Mouse (Mus musculus) cerebellum, postnatal 10 days (tissue): ENCODE data around the gene Slc44a4.
A peak's percentile ranks its signal among the peaks of the same experiment; 100 is the strongest.
"Not testable (repeated sequence)": the region's sequence is repeated elsewhere in the genome, so short reads cannot be mapped to it uniquely, and the experiment has no call there.

Experiments
- DNase-seq, 2 experiments: peaks; one replicate each; pipeline ENCODE4 v3.0.0; 2021; ENCODE audit warnings: mixed read lengths in 2 of 2

Slc44a4 gene

DNA sequence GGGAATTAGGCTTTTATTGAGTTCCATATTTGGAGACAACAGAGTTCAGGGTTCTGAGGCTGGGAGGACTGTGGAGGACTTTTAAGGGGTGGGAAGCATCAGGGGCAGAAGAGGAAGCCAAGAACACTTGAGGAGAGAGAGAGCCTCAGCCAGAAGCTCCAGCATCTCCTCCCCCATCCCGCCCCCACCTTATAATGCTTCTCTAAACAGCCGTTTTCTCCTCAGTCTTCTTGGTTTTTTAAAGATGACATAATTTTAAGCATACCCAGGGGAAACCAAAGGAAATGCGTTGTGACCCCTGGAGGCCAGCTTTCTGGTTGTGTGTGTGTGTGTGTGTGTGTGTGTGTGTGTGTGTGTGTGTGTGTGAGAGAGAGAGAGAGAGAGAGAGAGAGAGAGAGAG lies 47.9 kb downstream of the Slc44a4 start:
- no peak for DNase-seq

DNA sequence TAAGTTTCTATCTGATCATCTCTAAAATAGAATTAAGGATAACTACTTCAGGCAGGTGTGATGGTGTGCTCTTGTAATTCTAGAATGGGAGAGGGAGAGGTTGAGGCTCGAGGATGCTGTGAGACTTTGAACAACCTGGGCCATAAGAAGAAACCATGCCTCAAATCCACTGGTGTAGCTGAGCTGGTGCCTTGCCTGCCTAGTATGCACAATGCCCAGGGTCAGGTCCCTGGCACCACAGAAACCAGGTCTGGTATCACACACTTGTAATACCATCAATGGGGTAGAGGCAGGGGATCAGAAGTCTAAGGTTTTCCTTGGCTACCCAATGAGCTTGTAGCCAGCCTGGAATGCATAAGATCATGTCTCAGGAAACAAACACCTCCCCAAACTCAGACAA lies 48.6 kb downstream of the Slc44a4 start:
- no peak for DNase-seq

DNA sequence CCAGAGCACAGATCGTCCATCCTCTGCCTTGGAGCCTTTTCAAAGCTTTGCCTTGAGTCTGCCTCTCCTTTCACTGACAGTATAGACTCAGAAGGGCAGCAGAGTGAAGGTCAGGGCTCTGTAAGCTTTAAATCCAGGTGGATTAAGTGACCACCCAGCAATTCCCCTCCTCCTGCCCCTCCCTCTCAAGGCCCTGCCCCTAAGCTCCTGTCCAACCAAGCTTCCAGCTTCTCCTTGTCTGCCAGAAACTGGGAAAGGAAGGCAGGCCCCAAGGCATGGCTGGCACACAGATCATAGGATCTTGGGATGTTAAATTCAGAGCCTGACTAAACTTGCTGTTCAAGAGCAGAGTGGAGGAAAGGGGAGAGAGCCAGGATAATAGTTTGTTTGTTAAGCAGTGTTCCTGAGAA lies 50.4 kb downstream of the Slc44a4 start:
- DNase-seq, result no peak

DNA sequence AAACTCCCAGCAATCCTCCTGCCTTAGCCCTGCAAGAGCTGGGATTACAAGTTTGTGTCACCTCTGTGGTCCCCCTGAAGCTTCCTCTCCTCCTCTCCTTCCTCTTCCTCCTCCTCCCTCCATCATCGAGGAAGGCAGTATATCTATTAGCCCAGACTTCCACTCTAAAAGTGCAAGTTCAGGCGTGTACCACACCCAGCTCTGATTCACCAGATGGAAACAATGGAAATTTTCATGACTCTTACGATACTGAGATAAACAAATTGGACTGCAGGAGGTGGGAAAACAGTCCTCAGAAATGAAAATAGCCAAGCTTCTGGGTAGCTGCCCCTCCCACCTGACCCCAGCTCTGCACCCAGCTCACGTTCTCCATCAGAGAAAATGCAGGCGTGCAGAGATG lies 51.4 kb downstream of the Slc44a4 start:
- no peak for DNase-seq

DNA sequence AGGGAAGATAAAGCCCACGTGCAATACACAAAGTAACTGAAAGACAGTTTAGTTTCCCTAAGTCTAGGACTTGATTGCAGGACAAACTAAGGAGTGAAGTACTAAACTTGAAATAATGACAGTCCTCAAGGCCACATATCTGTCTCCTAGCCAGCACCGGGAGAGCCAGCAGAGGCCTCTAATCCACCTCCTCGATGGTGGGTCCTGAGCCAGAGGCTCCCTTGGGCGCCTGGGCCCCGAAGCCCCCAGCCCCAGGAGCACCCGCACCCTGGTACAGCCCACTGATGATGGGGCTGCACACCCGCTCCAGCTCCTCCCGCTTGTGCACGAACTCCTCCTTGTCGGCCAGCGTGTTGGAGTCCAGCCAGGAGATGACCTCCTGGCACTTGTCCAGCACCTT lies 55.6 kb downstream of the Slc44a4 start, which contains the start of gene Gm20481:
Gene Gm20481 (plus strand): TSS at position 91 of the 400 bp plus-strand sequence.
- DNase-seq, result not testable (repeated sequence)

DNA sequence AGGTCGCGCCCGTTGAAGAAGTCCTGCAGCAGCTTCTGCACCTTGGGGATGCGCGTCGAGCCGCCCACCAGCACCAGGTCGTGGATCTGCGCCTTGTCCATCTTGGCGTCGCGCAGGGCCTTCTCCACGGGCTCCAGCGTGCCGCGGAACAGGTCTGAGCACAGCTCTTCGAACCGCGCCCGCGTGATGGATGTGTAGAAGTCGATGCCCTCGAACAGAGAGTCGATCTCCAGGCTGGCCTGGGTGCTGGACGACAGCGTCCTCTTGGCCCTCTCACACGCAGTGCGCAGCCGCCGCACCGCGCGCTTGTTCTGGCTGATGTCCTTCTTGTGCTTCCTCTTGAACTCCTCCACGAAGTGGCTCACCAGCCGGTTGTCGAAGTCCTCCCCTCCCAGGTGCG lies 56.6 kb downstream of the Slc44a4 start:
- DNase-seq, result not testable (repeated sequence)

DNA sequence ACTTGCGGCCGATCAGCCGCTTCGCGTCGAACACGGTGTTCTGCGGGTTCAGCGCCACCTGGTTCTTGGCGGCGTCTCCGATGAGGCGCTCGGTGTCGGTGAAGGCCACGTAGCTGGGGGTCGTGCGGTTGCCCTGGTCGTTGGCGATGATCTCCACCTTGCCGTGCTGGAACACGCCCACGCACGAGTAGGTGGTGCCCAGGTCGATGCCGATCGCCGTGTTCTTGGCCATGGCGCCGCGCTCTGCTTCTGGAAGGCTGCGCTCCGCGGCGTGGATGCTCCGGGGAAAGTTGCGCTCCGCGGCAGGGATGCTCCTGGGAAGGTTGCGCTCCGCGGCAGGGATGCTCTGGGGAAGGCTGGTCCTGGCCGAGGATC lies 57.4 kb downstream of the Slc44a4 start:
- peak in 1 of 2 experiments; percentile 24 for DNase-seq

DNA sequence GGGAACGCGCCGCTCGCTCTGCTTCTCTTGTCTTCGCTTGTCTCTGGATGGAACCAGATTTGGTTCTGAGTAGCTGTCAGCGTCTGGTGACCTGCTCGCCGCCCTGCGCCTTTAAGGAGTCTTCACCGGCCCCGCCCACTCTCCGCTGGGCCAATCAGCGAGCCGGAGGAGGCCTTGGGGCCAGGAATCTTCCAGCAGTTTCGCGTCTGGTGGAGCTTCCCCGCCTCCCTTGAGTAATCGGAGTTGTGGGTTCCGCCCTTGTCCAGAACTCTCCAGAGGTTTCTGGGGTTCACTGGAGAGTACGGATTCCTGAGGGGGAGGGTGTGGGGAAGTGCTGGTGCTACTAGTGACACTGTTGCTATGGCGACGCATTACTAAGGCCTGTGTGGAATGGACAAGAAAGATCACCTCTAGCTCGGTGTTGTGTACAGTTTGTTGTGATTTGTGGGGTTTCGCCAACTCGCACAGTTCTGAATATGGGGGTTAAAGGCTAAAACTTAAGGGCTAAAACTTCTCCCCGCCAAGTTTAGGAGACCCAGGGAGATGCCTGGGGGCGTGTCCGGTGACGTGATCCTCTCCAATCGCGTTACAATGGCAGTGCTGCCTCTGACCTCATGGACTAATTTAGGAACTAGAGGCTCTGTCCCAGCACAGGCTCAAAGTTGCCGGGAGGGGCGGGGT lies 57.9 kb downstream of the Slc44a4 start, which contains the start of the genes Hspa1a and Hspa1l:
Gene Hspa1a (minus strand): TSS at position 88 of the 681 bp plus-strand sequence.
Gene Hspa1l (plus strand): TSS at position 635 of the 681 bp plus-strand sequence.
- DNase-seq, result peak; percentile 77 to 78

DNA sequence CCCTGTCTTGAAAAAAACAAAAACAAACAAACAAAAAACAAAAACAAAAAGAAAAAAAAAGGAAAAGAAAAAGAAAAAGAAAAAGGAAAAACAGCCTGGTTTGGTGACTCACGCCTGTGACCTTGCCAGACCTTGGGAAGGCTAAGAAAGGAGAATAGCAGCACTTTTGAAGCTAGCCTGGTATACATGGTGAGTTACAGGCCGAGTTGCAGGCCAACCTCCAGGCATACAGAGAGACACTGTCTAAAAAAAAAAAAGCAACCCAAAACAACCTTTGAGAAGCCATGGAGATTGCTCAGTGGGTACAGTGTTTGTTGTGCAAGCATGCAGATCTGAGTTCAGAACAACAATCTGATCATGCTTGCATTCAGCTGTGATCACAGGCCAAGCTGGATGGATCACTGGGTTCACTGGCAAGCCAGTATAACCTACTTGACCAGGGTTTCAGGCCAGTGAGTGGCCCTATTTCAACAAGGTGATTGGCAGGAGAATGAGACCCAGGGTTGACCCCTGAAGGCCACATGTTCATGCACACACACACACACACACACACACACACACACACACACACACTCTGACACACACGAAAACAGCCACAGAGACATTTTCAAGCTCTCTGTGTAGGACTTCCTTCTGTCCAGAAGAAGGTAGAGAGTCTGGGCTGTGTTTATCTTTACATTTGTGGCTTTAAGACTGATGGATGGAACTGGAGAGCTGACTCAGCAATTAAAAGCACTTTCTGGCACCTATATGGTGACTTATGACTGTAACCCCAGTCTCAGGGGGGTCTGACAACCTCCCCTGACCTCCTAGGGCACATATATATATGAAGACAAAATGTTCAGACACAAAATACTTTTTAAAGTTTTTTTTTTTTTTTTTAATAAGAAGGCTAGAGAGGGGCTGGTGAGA lies 61.6 kb downstream of the Slc44a4 start:
- no peak for DNase-seq

DNA sequence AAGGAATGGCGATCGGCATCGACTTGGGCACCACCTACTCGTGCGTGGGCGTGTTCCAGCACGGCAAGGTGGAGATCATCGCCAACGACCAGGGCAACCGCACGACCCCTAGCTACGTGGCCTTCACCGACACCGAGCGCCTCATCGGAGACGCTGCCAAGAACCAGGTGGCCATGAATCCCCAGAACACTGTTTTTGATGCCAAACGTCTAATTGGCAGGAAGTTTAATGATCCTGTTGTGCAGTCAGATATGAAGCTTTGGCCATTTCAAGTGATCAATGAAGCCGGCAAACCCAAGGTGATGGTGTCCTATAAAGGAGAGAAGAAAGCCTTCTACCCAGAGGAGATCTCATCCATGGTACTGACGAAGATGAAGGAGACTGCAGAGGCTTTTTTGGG lies 62.7 kb downstream of the Slc44a4 start:
- DNase-seq, result no peak

DNA sequence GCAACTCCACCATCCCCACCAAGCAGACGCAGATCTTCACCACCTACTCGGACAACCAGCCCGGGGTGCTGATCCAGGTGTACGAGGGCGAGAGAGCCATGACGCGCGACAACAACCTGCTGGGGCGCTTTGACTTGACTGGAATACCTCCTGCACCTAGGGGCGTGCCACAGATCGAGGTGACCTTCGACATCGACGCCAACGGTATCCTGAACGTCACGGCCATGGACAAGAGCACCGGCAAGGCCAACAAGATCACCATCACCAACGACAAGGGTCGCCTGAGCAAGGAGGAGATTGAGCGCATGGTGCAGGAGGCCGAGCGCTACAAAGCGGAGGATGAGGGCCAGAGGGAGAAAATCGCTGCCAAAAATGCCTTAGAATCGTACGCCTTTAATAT lies 64.0 kb downstream of the Slc44a4 start:
- DNase-seq, result no peak

DNA sequence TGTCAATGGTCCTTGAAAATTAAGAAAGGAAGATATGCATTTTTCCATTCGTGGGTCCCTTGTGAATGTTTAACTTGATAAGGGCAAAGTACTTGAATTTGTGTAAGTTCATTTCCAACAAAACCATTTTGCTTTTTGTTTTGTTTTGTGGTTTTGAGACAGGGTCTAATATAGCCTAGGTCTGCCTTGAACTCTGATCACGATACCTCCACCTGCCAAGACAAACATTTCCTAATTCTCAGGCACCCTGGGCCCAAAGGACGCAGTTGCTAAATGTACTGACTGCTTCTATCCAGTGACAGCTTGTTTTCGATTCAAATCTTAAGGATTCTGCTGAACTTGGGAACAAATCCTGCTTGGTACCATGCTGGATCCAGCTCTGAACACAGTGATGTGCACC lies 65.4 kb downstream of the Slc44a4 start:
- no peak for DNase-seq
